Mouse (Mus musculus) liver, embryonic 15.5 days (tissue): ENCODE measurements around the gene Olfr402. TPM values are rescaled to one million over a fixed set of nuclear protein-coding genes. Genes with fewer than 3 reads are reported as not detected.
"Not testable (repeated sequence)": the region's sequence is repeated elsewhere in the genome, so short reads cannot be mapped to it uniquely, and the experiment has no call there.

Experiments
- ATAC-seq: fragments of 200-750 bp; cut with Nextera tagmentation; 2 replicates; pipeline ENCODE4 v1.8.0; 2017; ENCODE audit warnings: moderate number of reproducible peaks, mild to moderate bottlenecking, moderate library complexity; ENCODE audit not compliant: insufficient read depth
- H3K27ac ChIP-seq: fragments of 300-500 bp; sonication (generic); replicated peaks from 2 replicates; pipeline ENCODE4 v1.5.1; 2015; ENCODE audit warnings: mild to moderate bottlenecking, inconsistent platforms
- H3K27me3 ChIP-seq: fragments of 300-500 bp; sonication (generic); 2 replicates; pipeline ENCODE4 v1.6.1; 2015; ENCODE audit warnings: mild to moderate bottlenecking, inconsistent platforms
- H3K36me3 ChIP-seq: fragments of 300-500 bp; sonication (generic); replicated peaks from 2 replicates; pipeline ENCODE4 v1.6.1; 2015; ENCODE audit warnings: moderate library complexity, mild to moderate bottlenecking, inconsistent platforms
- H3K4me1 ChIP-seq: fragments of 300-500 bp; sonication (generic); replicated peaks from 2 replicates; pipeline ENCODE4 v1.6.1; 2015; ENCODE audit warnings: inconsistent platforms
- H3K4me2 ChIP-seq: fragments of 300-500 bp; sonication (generic); 2 replicates; pipeline ENCODE4 v1.6.1; 2015; ENCODE audit warnings: moderate library complexity, mild to moderate bottlenecking, inconsistent platforms
- H3K4me3 ChIP-seq: fragments of 300-500 bp; sonication (generic); replicated peaks from 2 replicates; pipeline ENCODE4 v1.5.1; 2015; ENCODE audit warnings: mild to moderate bottlenecking, inconsistent platforms
- H3K9ac ChIP-seq: fragments of 300-500 bp; sonication (generic); 2 replicates; pipeline ENCODE4 v1.6.1; 2015; ENCODE audit warnings: moderate library complexity, mild to moderate bottlenecking, inconsistent platforms
- H3K9me3 ChIP-seq: fragments of 300-500 bp; sonication (generic); replicated peaks from 2 replicates; pipeline ENCODE4 v1.6.1; 2016; ENCODE audit warnings: inconsistent platforms
- WGBS: fragments of 180-500 bp; shearing (Covaris S2); methylation state at CpG from one replicate; pipeline ENCODE4 v1.1.7; 2015; ENCODE audit warnings: mixed read lengths; ENCODE audit not compliant: insufficient replicate concordance; 5-methylcytosine and 5-hydroxymethylcytosine counted together
- polyA plus RNA-seq: library from polyadenylated mRNA; unstranded; fragments of >200 nt; fragmentation: Nextera tagmentation; extraction: Ambion mirVana; gene quantifications from 2 replicates; pipeline ENCODE4 v1.2.1, GENCODE M21; 2015

The Olfr402 gene
- polyA plus RNA-seq = not detected in 2 replicates

DNA sequence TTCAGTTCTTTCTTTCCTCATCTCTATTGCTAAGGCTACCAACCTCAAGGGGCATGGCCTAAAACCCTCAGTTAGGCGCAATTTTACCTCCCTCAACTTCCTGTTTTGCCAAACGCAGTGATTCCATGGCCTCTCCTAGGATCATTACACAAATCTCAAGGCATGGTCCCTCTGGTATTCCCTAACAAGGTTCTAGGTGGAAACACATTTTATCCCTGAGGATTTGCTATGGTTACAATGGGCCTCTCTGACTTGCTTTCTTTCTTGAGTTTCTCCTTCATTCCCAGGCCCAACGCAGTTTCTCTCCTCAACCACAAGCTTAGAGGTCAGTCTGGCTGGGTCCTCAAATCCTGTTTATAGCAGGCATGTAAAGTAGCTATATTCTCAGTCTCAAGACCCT is at the start of gene Olfr402:
Olfr402 (plus strand) TSS at position 301 of the 400 bp plus-strand sequence.
- 37% methylated on average over 3 of the region's 3 CpGs for WGBS
- H3K9me3 ChIP-seq = no peaks in the 10 kb centered on the region
- H3K4me2 ChIP-seq = no peak within 1 kb of the TSS
- no peaks in the 10 kb centered on the region for H3K27me3 ChIP-seq
- ATAC-seq = no peak
- H3K9ac ChIP-seq = no peak within 1 kb of the TSS
- H3K36me3 ChIP-seq = no peaks in the 10 kb centered on the region
- no peak within 1 kb of the TSS for H3K4me3 ChIP-seq
- no peak within 1 kb of the TSS for H3K27ac ChIP-seq
- H3K4me1 ChIP-seq = no peaks in the 10 kb centered on the region

DNA sequence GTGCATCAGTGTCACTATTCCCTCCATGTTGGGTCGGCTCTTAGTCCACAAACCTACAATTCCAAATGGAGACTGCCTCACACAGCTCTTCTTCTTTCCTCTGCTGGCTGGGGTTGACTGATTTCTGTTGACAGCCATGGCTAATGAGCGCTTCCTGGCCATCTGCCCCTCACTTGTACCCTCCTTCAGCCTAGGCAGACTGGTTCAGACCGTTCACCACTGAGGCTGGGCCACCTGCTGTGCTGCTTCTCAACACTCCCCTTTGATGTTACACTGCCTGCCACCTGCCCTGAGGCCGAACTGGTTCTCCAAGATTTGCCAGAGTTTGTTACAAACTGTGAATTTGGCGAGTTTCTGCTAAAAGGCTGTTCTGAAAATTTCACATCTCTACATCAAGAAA is 48.3 kb upstream of the Olfr402 start:
- H3K4me2 ChIP-seq = no peak overlapping the region
- no peaks in the 10 kb centered on the region for H3K36me3 ChIP-seq
- no peak for ATAC-seq
- no peak overlapping the region for H3K27ac ChIP-seq
- H3K9me3 ChIP-seq = no peaks in the 10 kb centered on the region
- 18% methylated on average over 5 of the region's 5 CpGs for WGBS
- no peaks in the 10 kb centered on the region for H3K27me3 ChIP-seq
- H3K4me1 ChIP-seq = no peaks in the 10 kb centered on the region
- no peak overlapping the region for H3K4me3 ChIP-seq
- no peak overlapping the region for H3K9ac ChIP-seq

GRCm38 (mm10) chr11:74113412-74113811 is 39.9 kb upstream of the Olfr402 start, which contains the start of gene Olfr401:
Gene Olfr401 (plus strand): TSS chr11:74113712.
- H3K27me3 ChIP-seq = no peaks in the 10 kb centered on the region
- no peaks in the 10 kb centered on the region for H3K9me3 ChIP-seq

DNA sequence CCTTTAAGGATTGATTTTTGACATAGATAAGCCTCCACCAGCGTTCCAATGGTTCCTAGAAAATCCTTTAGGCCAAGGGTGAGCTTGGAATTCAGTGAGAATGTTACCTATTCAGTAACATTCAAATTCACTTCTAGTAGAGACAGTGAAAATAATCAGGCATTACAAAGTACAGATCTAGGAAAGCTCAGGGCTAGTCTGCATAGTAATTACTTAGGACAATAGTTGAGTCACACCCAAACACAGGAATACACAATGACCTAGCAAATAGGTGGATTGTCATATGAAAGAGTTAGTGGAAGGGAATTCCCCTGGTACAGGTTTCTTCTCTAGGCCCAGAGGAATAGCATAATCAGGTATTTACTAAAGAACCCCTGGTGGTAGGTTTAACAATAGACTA is 13.3 kb upstream of the Olfr402 start:
- not testable (repeated sequence) for H3K9ac ChIP-seq, H3K9me3 ChIP-seq, H3K27me3 ChIP-seq, H3K36me3 ChIP-seq, H3K27ac ChIP-seq, H3K4me3 ChIP-seq, H3K4me2 ChIP-seq, ATAC-seq, H3K4me1 ChIP-seq
- 4% methylated on average over 1 of the region's 1 CpGs for WGBS

More at GRCm38 (mm10) chr11:74113412-74113811, 39.9 kb upstream of the Olfr402 start, which contains the start of gene Olfr401:
- ATAC-seq = no peak
- Histone ChIP-seq H3K4me1 (no peaks in the 10 kb centered on the region), H3K4me2 (no peak within 1 kb of the TSS), H3K9ac (no peak within 1 kb of the TSS), H3K36me3 (no peaks in the 10 kb centered on the region), H3K27ac (no peak within 1 kb of the TSS), H3K4me3 (no peak within 1 kb of the TSS)

DNA sequence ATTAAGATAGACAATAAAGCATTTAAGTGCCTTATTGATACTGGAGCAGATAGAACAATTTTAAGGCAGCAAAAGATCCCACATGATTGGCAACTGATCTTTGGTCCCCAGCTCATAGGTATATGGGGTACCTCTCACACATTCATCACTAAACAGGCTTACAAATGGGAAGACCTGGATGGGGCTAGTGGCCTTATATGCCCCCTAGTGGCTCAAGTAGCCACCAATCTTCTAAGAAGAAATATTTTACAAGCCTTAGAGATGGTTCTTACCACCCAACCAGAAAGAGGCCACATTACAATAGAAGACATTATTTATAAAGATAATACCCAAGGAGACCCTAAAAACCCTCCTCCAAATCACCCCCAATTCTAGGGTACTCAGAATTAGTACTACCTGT is 7.5 kb upstream of the Olfr402 start:
- no peaks in the 10 kb centered on the region for H3K4me1 ChIP-seq
- H3K9ac ChIP-seq = no peak overlapping the region
- H3K4me2 ChIP-seq = no peak overlapping the region
- no peak overlapping the region for H3K27ac ChIP-seq
- H3K36me3 ChIP-seq = no peaks in the 10 kb centered on the region
- ATAC-seq = no peak
- H3K9me3 ChIP-seq = no peaks in the 10 kb centered on the region; the same call in 1 of the 2 replicates
- H3K4me3 ChIP-seq = no peak overlapping the region
- no peaks in the 10 kb centered on the region for H3K27me3 ChIP-seq

DNA sequence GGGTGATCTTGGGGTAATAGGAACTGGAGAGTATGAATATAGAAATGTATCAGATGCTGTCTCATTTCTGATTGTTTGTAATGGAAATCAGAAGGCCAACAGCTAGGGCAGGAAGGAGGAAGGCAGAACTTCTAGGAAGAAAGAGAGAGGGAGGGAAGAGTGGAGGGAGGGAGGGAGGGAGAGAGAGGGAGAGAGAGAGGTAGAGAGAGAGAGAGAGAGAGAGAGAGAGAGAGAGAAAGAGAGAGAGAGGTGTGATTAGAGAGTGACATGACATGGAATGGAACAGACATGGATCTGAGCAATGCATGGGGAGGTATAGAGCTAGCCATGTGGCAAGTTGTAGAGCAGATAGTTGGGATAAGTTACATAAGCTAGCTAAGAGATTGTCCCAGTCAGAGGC is 15.4 kb downstream of the Olfr402 start:
- Histone ChIP-seq H3K4me2 (no peak overlapping the region), H3K27ac (no peak overlapping the region), H3K36me3 (no peaks in the 10 kb centered on the region), H3K27me3 (no peaks in the 10 kb centered on the region), H3K4me3 (no peak overlapping the region), H3K4me1 (no peaks in the 10 kb centered on the region), H3K9me3 (no peaks in the 10 kb centered on the region), H3K9ac (no peak overlapping the region)
- no peak for ATAC-seq

DNA sequence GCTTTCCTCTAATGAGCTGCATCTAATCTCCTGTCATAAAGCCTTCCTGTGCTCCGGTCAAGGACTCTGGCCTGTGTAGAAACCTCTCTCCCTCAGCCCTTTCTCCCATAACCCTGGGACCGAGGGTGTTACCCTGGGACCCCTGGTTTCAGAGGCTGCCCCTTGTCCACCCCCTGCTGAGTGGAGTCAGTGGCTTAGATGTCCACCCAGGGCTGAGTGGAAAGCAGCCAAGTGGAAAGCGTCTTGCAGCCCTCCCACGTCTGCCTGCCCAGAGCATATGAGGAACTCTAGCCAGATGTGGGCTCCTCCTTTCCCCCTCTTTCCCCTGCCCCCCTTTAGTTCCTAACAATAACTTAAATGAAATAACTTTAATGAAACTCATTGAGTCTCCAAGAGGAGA is 29.8 kb downstream of the Olfr402 start:
- no peak overlapping the region for H3K27ac ChIP-seq
- no peak for ATAC-seq
- 63% methylated on average over 4 of the region's 4 CpGs for WGBS

GRCm38 (mm10) chr11:74183745-74184144 is 30.4 kb downstream of the Olfr402 start:
- WGBS = 58% methylated on average over 4 of the region's 4 CpGs

More for the DNA sequence above, 29.8 kb downstream of the Olfr402 start:
- H3K4me2 ChIP-seq = no peak overlapping the region
- H3K9me3 ChIP-seq = no peaks in the 10 kb centered on the region
- no peak overlapping the region for H3K4me3 ChIP-seq
- no peak overlapping the region for H3K9ac ChIP-seq
- H3K27me3 ChIP-seq = no peaks in the 10 kb centered on the region
- no peaks in the 10 kb centered on the region for H3K4me1 ChIP-seq
- H3K36me3 ChIP-seq = no peaks in the 10 kb centered on the region

DNA sequence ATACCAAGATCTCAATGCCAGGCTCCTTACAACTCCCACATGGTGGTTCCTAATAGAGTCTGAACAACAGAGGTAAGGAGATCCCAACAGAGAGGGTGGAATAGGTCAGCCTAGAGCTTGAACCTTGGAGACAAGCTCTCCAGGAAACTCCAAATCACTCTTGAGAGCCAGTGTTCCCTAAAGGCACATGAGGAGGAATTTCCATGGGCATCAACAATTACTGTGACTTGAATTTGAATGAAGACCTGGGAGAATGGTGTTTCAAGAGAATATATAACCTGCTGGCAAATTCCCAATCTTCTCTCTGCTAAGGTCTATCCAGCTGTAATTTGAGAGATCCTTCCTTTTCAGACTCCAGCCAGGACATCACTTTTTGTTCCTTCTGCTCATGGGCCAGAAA is 32.6 kb downstream of the Olfr402 start, which contains the start of gene Olfr403:
Olfr403 (plus strand) TSS at position 301 of the 400 bp plus-strand sequence.
- H3K4me3 ChIP-seq = no peak within 1 kb of the TSS
- no peaks in the 10 kb centered on the region for H3K27me3 ChIP-seq
- H3K9ac ChIP-seq = no peak within 1 kb of the TSS
- no peaks in the 10 kb centered on the region for H3K4me1 ChIP-seq
- no peak within 1 kb of the TSS for H3K27ac ChIP-seq
- no peak within 1 kb of the TSS for H3K4me2 ChIP-seq
- H3K9me3 ChIP-seq = no peaks in the 10 kb centered on the region
- H3K36me3 ChIP-seq = no peaks in the 10 kb centered on the region
- no peak for ATAC-seq

More at GRCm38 (mm10) chr11:74183745-74184144, 30.4 kb downstream of the Olfr402 start:
- H3K4me3 ChIP-seq = no peak overlapping the region
- no peaks in the 10 kb centered on the region for H3K36me3 ChIP-seq
- H3K4me1 ChIP-seq = no peaks in the 10 kb centered on the region
- ATAC-seq = no peak
- H3K27me3 ChIP-seq = no peaks in the 10 kb centered on the region
- H3K9me3 ChIP-seq = no peaks in the 10 kb centered on the region
- no peak overlapping the region for H3K4me2 ChIP-seq
- no peak overlapping the region for H3K27ac ChIP-seq
- no peak overlapping the region for H3K9ac ChIP-seq

Other genes with a start within 250 kb of the Olfr402 start
- not detected in 2 replicates for gene Olfr395, start 244.2 kb upstream of the Olfr402 start, polyA plus RNA-seq
- gene Olfr23, start 216.9 kb upstream of the Olfr402 start, polyA plus RNA-seq = not detected in 2 replicates
- gene Olfr397, start 192.7 kb upstream of the Olfr402 start, polyA plus RNA-seq = not detected in 2 replicates
- gene Olfr398, start 163.1 kb upstream of the Olfr402 start, polyA plus RNA-seq = not detected in 2 replicates
- not detected in 2 replicates for gene Olfr139, start 97.0 kb upstream of the Olfr402 start, polyA plus RNA-seq
- gene Olfr399, start 96.9 kb upstream of the Olfr402 start, polyA plus RNA-seq = not detected in 2 replicates
- gene Zfp616, start 83.6 kb upstream of the Olfr402 start, polyA plus RNA-seq = not detected in 2 replicates
- gene Olfr401, start 39.8 kb upstream of the Olfr402 start, polyA plus RNA-seq = not detected in 2 replicates
- not detected in 2 replicates for gene Olfr403, start 32.7 kb downstream of the Olfr402 start, polyA plus RNA-seq
- gene Olfr43, start 57.9 kb downstream of the Olfr402 start, polyA plus RNA-seq = not detected in 2 replicates
- gene Olfr406, start 106.3 kb downstream of the Olfr402 start, polyA plus RNA-seq = not detected in 2 replicates
- not detected in 2 replicates for gene Olfr59, start 130.2 kb downstream of the Olfr402 start, polyA plus RNA-seq
- not detected in 2 replicates for gene Olfr410, start 184.5 kb downstream of the Olfr402 start, polyA plus RNA-seq
- not detected in 2 replicates for gene Olfr411, start 199.1 kb downstream of the Olfr402 start, polyA plus RNA-seq
- gene Olfr412, start 208.5 kb downstream of the Olfr402 start, polyA plus RNA-seq = not detected in 2 replicates